Mouse (Mus musculus): ENCODE results near the gene Nav2. TPM values are rescaled to one million over a fixed set of nuclear protein-coding genes. Genes with fewer than 3 reads are reported as not detected.

Gene Nav2
- polyA plus RNA-seq, 1 experiment from 2014 or later: 8.3 TPM

GRCm38 (mm10) chr7:48877786-48878390 is 30.6 kb upstream of the Nav2 start:
- H3K9me3 ChIP-seq (replicated peaks): no peaks in the 10 kb centered on the region
- H3K27me3 ChIP-seq (ENCODE audit: low read depth, poor library complexity, severe bottlenecking): peaks cover 10% of the 10 kb centered on the region
- no peak for DNase-seq (ENCODE audit: low spot score)
- H3K27ac ChIP-seq: no peak overlapping the region
- WGBS: 83% methylated on average over 15 of the region's 15 CpGs
- no peak overlapping the region for H3K4me3 ChIP-seq
- H3K36me3 ChIP-seq: peaks cover 58% of the 10 kb centered on the region
- H3K4me1 ChIP-seq: peaks cover 19% of the 10 kb centered on the region

- H3K9me3 ChIP-seq (replicated peaks): no peaks in the 10 kb centered on the region
- H3K4me3 ChIP-seq: peak overlapping the region; percentile 92
- H3K4me1 ChIP-seq: peaks cover 25% of the 10 kb centered on the region
- H3K27me3 ChIP-seq (ENCODE audit: low read depth, poor library complexity, severe bottlenecking): peaks cover 25% of the 10 kb centered on the region
- no peak for DNase-seq (ENCODE audit: low spot score)
- H3K27ac ChIP-seq: no peak overlapping the region
- H3K36me3 ChIP-seq: peaks cover 41% of the 10 kb centered on the region
- 84% methylated on average over 3 of the region's 3 CpGs for whole genome bisulfite sequencing
These were observed 28.9 kb upstream of the Nav2 start for GRCm38 (mm10) chr7:48879574-48879973.

DNA sequence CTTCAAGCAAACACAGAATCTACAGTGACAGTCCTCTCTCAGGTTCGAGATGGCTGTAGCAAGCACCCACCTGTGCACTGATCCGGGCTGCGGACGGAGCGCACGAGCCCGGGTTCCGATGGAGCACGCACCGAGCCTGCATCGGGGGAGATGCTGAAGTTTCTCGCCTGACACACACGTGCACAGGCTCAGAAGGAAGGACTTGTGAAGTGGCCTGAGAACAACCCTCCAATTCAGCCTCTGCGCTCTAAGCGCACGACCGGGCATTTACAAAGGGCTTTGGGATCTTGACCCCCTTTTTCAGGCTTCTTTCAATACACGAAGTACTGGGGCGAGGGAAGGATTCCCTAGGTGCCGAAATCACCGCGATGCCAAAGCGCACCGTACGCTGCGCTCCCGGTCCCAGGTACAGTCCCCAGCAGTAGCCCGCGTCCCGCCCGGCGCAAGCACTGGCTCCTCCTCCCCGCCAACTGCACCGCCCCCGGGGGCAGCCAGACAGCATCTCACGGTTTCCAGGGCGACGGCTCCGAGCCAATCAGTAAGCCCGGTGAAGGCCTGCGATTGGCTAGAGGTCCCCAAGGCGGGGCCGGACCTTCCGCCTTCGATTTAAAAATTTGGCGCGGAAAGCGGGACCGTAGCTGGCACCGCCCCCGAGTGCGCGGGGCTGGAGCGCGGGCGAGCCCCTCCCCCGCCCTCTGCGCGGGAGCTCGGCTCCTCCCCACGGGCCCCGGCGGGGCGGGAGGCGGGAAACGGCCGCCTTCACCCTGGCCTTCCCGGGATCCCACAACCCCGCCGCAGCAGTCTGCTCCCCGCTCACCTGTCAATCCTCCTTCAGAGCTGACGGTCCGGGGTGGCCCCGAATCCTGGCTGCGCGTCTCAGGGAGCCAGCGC is 27.7 kb upstream of the Nav2 start:
- Histone ChIP-seq H3K36me3 (peaks cover 28% of the 10 kb centered on the region), H3K4me3 (peak overlapping the region; percentile 92), H3K27me3 (ENCODE audit: low read depth, poor library complexity, severe bottlenecking) (peaks cover 29% of the 10 kb centered on the region), H3K9me3 (replicated peaks) (no peaks in the 10 kb centered on the region), H3K27ac (peak overlapping the region; percentile 98), H3K4me1 (peaks cover 25% of the 10 kb centered on the region)
- peak; percentile 98 for DNase-seq (ENCODE audit: low spot score)
- under 1% methylated on average over 71 of the region's 77 CpGs for WGBS

GRCm38 (mm10) chr7:48881486-48881885 is 27.0 kb upstream of the Nav2 start, which contains the start of gene E2f8:
TSS of gene E2f8 (minus strand) at chr7:48881596.
- peaks cover 29% of the 10 kb centered on the region for H3K27me3 ChIP-seq (ENCODE audit: low read depth, poor library complexity, severe bottlenecking)
- peaks cover 23% of the 10 kb centered on the region for H3K36me3 ChIP-seq
- WGBS: under 1% methylated on average over 40 of the region's 41 CpGs
- H3K4me1 ChIP-seq: peaks cover 25% of the 10 kb centered on the region
- DNase-seq (ENCODE audit: low spot score): peak; percentile 87
- no peaks in the 10 kb centered on the region for H3K9me3 ChIP-seq (replicated peaks)
- peak within 1 kb of the TSS; percentile 92 for H3K4me3 ChIP-seq
- peak within 1 kb of the TSS; percentile 98 for H3K27ac ChIP-seq

DNA sequence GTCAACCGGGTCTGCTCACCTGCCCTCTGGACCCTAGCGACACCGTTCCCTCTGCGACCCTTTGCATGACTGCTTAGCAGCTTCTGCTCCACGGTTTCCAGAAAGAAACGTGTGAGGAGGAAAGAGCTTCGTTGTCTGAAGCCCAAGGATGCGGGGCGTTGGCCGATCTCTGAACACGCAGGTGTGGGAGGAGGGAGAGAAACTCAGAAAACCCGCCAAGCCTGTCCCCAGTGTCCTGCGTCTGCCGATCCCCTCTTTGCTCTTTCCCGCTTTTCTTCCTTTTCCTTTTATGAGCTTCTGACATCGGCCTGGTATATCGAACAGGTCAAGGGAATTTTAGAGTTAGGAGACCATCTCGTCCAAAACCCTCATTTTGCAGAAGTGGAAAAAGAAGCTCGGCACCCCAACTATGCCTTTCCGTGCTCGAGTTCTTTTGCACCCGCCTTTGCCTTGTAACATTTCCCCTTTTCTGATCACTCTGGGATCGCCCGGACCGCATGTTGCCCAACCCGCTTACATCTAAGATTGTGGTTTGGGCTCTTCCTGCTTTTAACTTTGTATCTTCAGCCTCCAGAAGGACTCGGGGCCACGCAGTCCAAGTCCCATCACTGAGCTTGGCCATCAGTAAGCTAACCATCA is 26.4 kb upstream of the Nav2 start:
- H3K36me3 ChIP-seq: peaks cover 17% of the 10 kb centered on the region
- peak overlapping the region; percentile 98 for H3K27ac ChIP-seq
- no peaks in the 10 kb centered on the region for H3K9me3 ChIP-seq (replicated peaks)
- peaks cover 25% of the 10 kb centered on the region for H3K4me1 ChIP-seq
- H3K27me3 ChIP-seq (ENCODE audit: low read depth, poor library complexity, severe bottlenecking): peaks cover 29% of the 10 kb centered on the region
- H3K4me3 ChIP-seq: peak overlapping the region; percentile 92
- WGBS: 2% methylated on average over 28 of the region's 28 CpGs
- DNase-seq (ENCODE audit: low spot score): peak; percentile 65

- H3K9me3 ChIP-seq (replicated peaks): no peaks in the 10 kb centered on the region
- peaks cover under 1% of the 10 kb centered on the region; the same call in 1 of the 2 replicates for H3K36me3 ChIP-seq
- H3K4me1 ChIP-seq: peaks cover 30% of the 10 kb centered on the region
- H3K27ac ChIP-seq: no peak overlapping the region
- no peak overlapping the region for H3K4me3 ChIP-seq
- no peak for DNase-seq (ENCODE audit: low spot score)
- H3K27me3 ChIP-seq (ENCODE audit: low read depth, poor library complexity, severe bottlenecking): peaks cover 29% of the 10 kb centered on the region
- 88% methylated on average over 4 of the region's 4 CpGs for WGBS
These were observed 24.8 kb upstream of the Nav2 start for GRCm38 (mm10) chr7:48883525-48884265.

DNA sequence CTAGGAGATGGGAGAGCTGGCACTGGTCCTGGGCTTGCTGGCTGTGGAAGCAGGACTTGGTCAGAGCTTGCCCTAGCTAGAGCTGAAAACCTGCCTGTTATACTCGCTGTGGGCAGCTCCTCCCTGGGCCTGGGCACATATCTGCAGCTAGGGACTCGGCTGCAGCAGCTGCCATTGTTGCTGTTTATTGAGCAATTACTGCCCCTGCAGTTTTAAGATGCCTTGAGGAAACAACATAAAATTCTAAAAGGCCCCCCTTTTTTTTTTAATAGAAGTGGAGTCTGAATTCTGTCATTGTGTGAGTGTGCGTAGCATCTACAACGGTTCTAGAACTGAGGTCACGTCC is 24.3 kb upstream of the Nav2 start:
- no peak for DNase-seq (ENCODE audit: low spot score)
- H3K4me3 ChIP-seq: no peak overlapping the region
- H3K27me3 ChIP-seq (ENCODE audit: low read depth, poor library complexity, severe bottlenecking): peaks cover 29% of the 10 kb centered on the region
- H3K36me3 ChIP-seq: no peaks in the 10 kb centered on the region
- peaks cover 28% of the 10 kb centered on the region for H3K4me1 ChIP-seq
- 69% methylated on average over 5 of the region's 5 CpGs for WGBS
- H3K27ac ChIP-seq: no peak overlapping the region
- no peaks in the 10 kb centered on the region for H3K9me3 ChIP-seq (replicated peaks)

DNA sequence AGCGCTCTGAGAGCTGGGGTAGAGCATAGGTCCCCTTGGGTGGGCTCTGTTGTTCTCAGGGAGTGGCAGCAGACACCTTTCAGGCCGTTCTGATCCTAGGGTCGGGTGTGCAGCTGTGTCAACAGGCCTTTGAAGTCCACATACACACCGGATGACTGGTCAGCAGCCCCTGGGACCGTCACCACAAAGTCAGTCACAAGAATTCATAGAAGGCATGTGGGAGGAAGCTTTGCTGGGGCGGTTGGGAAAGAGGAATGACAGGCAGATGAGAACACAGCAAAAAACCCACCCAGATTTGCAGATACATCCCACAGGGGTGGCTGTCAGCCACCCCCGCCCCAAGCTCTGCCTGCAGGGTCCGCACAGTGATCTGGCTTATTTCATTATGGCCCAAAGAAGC is 20.5 kb upstream of the Nav2 start:
- Histone ChIP-seq H3K4me3 (no peak overlapping the region), H3K27me3 (ENCODE audit: low read depth, poor library complexity, severe bottlenecking) (peaks cover 19% of the 10 kb centered on the region), H3K27ac (no peak overlapping the region), H3K4me1 (peaks cover 18% of the 10 kb centered on the region; the same call in 1 of the 2 replicates), H3K9me3 (replicated peaks) (no peaks in the 10 kb centered on the region), H3K36me3 (no peaks in the 10 kb centered on the region)
- 30% methylated on average over 8 of the region's 8 CpGs for WGBS
- no peak for DNase-seq (ENCODE audit: low spot score)

- peaks cover 11% of the 10 kb centered on the region for H3K27me3 ChIP-seq (ENCODE audit: low read depth, poor library complexity, severe bottlenecking)
- H3K27ac ChIP-seq: no peak overlapping the region
- WGBS: 85% methylated on average over 2 of the region's 2 CpGs
- no peak overlapping the region for H3K4me3 ChIP-seq
- peaks cover 18% of the 10 kb centered on the region; the same call in 1 of the 2 replicates for H3K4me1 ChIP-seq
- DNase-seq (ENCODE audit: low spot score): no peak
- H3K9me3 ChIP-seq (replicated peaks): no peaks in the 10 kb centered on the region
- no peaks in the 10 kb centered on the region for H3K36me3 ChIP-seq
These were observed 19.8 kb upstream of the Nav2 start for GRCm38 (mm10) chr7:48888751-48889150.

- Histone ChIP-seq H3K27ac (no peak overlapping the region), H3K4me3 (no peak overlapping the region), H3K27me3 (ENCODE audit: low read depth, poor library complexity, severe bottlenecking) (peaks cover 4% of the 10 kb centered on the region; the same call in 1 of the 2 replicates), H3K36me3 (no peaks in the 10 kb centered on the region), H3K4me1 (peaks cover 12% of the 10 kb centered on the region; the same call in 1 of the 2 replicates), H3K9me3 (replicated peaks) (no peaks in the 10 kb centered on the region)
- no peak for DNase-seq (ENCODE audit: low spot score)
- 74% methylated on average over 5 of the region's 5 CpGs for WGBS
These were observed 17.5 kb upstream of the Nav2 start for GRCm38 (mm10) chr7:48891029-48891428.

DNA sequence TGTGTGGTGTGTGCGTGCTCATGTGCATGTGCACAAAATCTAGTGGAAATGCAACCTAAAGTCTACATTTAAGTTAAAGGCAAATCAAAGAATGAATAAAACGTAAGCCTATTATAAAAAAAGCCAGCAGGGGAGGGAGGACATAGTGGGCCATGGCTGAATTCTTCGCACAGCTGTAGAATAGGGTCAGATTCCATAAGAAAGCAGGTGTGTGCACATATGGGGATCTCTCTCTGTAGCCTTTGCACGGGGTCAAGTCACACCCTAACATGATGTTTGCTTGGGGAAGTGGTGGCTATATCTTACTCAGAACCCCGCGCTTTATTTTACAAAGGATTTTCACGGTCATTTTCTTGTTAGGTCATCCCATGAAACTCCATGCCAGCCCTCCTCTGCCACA is 15.4 kb upstream of the Nav2 start:
- H3K36me3 ChIP-seq: no peaks in the 10 kb centered on the region
- H3K4me3 ChIP-seq: no peak overlapping the region
- H3K27me3 ChIP-seq (ENCODE audit: low read depth, poor library complexity, severe bottlenecking): peaks cover 4% of the 10 kb centered on the region; the same call in 1 of the 2 replicates
- WGBS: 91% methylated on average over 7 of the region's 7 CpGs
- no peaks in the 10 kb centered on the region for H3K9me3 ChIP-seq (replicated peaks)
- H3K4me1 ChIP-seq: peaks cover 13% of the 10 kb centered on the region
- DNase-seq (ENCODE audit: low spot score): no peak
- no peak overlapping the region for H3K27ac ChIP-seq

GRCm38 (mm10) chr7:48894152-48894551 is 14.4 kb upstream of the Nav2 start:
- no peak overlapping the region for H3K4me3 ChIP-seq
- 3% methylated on average over 6 of the region's 6 CpGs for WGBS
- H3K27me3 ChIP-seq (ENCODE audit: low read depth, poor library complexity, severe bottlenecking): peaks cover 4% of the 10 kb centered on the region; the same call in 1 of the 2 replicates
- no peak overlapping the region for H3K27ac ChIP-seq
- H3K9me3 ChIP-seq (replicated peaks): no peaks in the 10 kb centered on the region
- no peaks in the 10 kb centered on the region for H3K36me3 ChIP-seq
- DNase-seq (ENCODE audit: low spot score): peak; percentile 83
- H3K4me1 ChIP-seq: peaks cover 17% of the 10 kb centered on the region
